ENCODE assay signal across 17 mouse cellular contexts in genomic region chr2:37784473-37784872, GRCm38 (mm10). TPM values are rescaled to one million over a fixed set of nuclear protein-coding genes. Genes with fewer than 3 reads are reported as not detected.
DNase-seq lines count a peak whose midpoint lies in the region; ATAC-seq lines count a peak whose summit lies in the region.
"Had no signal": no experiment of that assay in that cellular context is flagged by ENCODE, and none has a peak within 500 bp of the region (broad histone marks: within the 10 kb centered on the region; RNA-seq: fewer than 3 reads in every experiment).

No protein-coding gene starts in this region.

- peaks cover 54% of the 10 kb centered on the region for H3K4me1 ChIP-seq in heart, embryonic 11.5 days (ENCODE audit: control insufficient read depth, insufficient read depth, low read length)

- H3K4me2 ChIP-seq in heart, embryonic 11.5 days, result no peak overlapping the region
- H3K4me2 ChIP-seq: forebrain, embryonic 13.5 days; heart, embryonic 15.5 days; limb, embryonic 13.5 days; liver, embryonic 15.5 days; midbrain, embryonic 11.5 days; neural tube, embryonic 13.5 days had no signal

- peaks cover 6% of the 10 kb centered on the region for H3K27me3 ChIP-seq in heart, embryonic 11.5 days (ENCODE audit: control insufficient read depth, insufficient read depth, low read length)
- H3K27me3 ChIP-seq: forebrain, embryonic 13.5 days; neural tube, embryonic 13.5 days had no signal

- H3K9me3 ChIP-seq in heart, embryonic 11.5 days (replicated peaks; ENCODE audit: control insufficient read depth, low read length), result no peaks in the 10 kb centered on the region
- H3K9me3 ChIP-seq: forebrain, embryonic 13.5 days; heart, embryonic 15.5 days; limb, embryonic 13.5 days; liver, embryonic 15.5 days; neural tube, embryonic 13.5 days had no signal

- ATAC-seq in heart, embryonic 11.5 days (replicated peaks; ENCODE audit: insufficient number of reproducible peaks, low FRiP score, low TSS enrichment), result no peak
- ATAC-seq in CD4-positive, CD25-positive, alpha-beta regulatory T cell, adult 4 months, result no peak
- ATAC-seq: forebrain, embryonic 13.5 days had no signal

- intact Hi-C loops in heart, postnatal 14 days (cut with DNase I), result no loop called here

- no peaks in the 10 kb centered on the region for H3K36me3 ChIP-seq in heart, embryonic 11.5 days (ENCODE audit: control insufficient read depth, insufficient read depth, low read length)
- H3K36me3 ChIP-seq: heart, embryonic 15.5 days; limb, embryonic 13.5 days; liver, embryonic 15.5 days; neural tube, embryonic 13.5 days had no signal

- no peak for DNase-seq in heart, postnatal 14 days
- peak; percentile 50 for DNase-seq in layer of hippocampus, adult 9-11 months
- no peak for DNase-seq in layer of hippocampus, postnatal 36 days
- peak; percentile 43 to 56 for DNase-seq in right cerebral cortex, adult 2 months (ENCODE audit: low spot score in 2 of 2)
- no peak for DNase-seq in right cerebral cortex, postnatal 25 days
- peak; percentile 63 for DNase-seq in yolk sac, embryonic 10.5 days (ENCODE audit: low spot score)
- DNase-seq: adrenal gland, adult 2 months; cerebellum, postnatal 25 days; lung, postnatal 4 days had no signal

- 47% methylated on average over 5 of the region's 5 CpGs for WGBS in heart, embryonic 11.5 days (ENCODE audit: insufficient replicate concordance)

- H3K9ac ChIP-seq in heart, embryonic 11.5 days (ENCODE audit: low read depth, low read length), result no peak overlapping the region
- H3K9ac ChIP-seq: forebrain, embryonic 13.5 days; heart, embryonic 15.5 days; limb, embryonic 13.5 days; liver, embryonic 15.5 days; neural tube, embryonic 13.5 days had no signal

- peak overlapping the region; percentile 50 for H3K27ac ChIP-seq in heart, embryonic 11.5 days (ENCODE audit: low read depth, low read length)
- H3K27ac ChIP-seq: forebrain, embryonic 13.5 days; heart, embryonic 15.5 days; limb, embryonic 13.5 days; liver, embryonic 15.5 days; neural tube, embryonic 13.5 days had no signal

- H3K4me3 ChIP-seq in heart, embryonic 11.5 days (ENCODE audit: low read depth, low read length), result no peak overlapping the region
- H3K4me3 ChIP-seq: forebrain, embryonic 13.5 days; heart, embryonic 15.5 days; limb, embryonic 13.5 days; liver, embryonic 15.5 days; neural tube, embryonic 13.5 days had no signal

RNA-seq across cellular contexts. Expression of gene Crb2, which starts 8.4 kb away (rescaled TPM):
- 6.1 and 6.5 TPM in 2 replicates for polyA plus RNA-seq in heart, embryonic 11.5 days (2014; fragmentation: Nextera tagmentation; extraction: Ambion mirVana)
- total RNA-seq in heart, postnatal 14 days (2021), result 1 to 10 TPM; 1.1 to 1.5 TPM
- 1 to 10 TPM; 3.3 TPM for total RNA-seq in layer of hippocampus, postnatal 36 days (2021)
- under 1 TPM in 1 of 2 experiments, not detected in 1; 0.28 TPM for polyA plus RNA-seq in CD4-positive, CD25-positive, alpha-beta regulatory T cell, adult 4 months (2017; shearing (Covaris generic))

Comparison
In these comparisons a context has a peak if more than half of its experiments do, and no peak if none do; other contexts are left out.
1. DNase-seq: peak in layer of hippocampus, adult 9-11 months (single experiment), right cerebral cortex, adult 2 months (2 of 2) and yolk sac, embryonic 10.5 days (single experiment); none in heart, postnatal 14 days (0 of 2), layer of hippocampus, postnatal 36 days (0 of 2) and right cerebral cortex, postnatal 25 days (single experiment).